Mouse (Mus musculus): Measurements from ENCODE around the gene Psma5. TPM values are rescaled to one million over a fixed set of nuclear protein-coding genes. Genes with fewer than 3 reads are reported as not detected.
"Not testable (repeated sequence)": the region's sequence is repeated elsewhere in the genome, so short reads cannot be mapped to it uniquely, and the experiment has no call there.

Gene Psma5
- polyA plus RNA-seq, 1 experiment from 2014 or later = 238 TPM

- H3K36me3 ChIP-seq (ENCODE audit: control insufficient read depth, insufficient read depth, low read length) = peaks cover 7% of the 10 kb centered on the region
- H3K27ac ChIP-seq (ENCODE audit: low read length) = no peak overlapping the region
- no peak for ATAC-seq
- no peaks in the 10 kb centered on the region for H3K27me3 ChIP-seq (ENCODE audit: control insufficient read depth, insufficient read depth, low read depth, low read length)
- H3K9ac ChIP-seq (ENCODE audit: low read depth, low read length) = peak overlapping the region; percentile 85
- WGBS = 78% methylated on average over 3 of the region's 3 CpGs
- peak overlapping the region; percentile 90 for H3K4me2 ChIP-seq (ENCODE audit: low read length)
- peaks cover 24% of the 10 kb centered on the region for H3K4me1 ChIP-seq (ENCODE audit: control insufficient read depth, insufficient read depth, low read length)
- H3K4me3 ChIP-seq (ENCODE audit: low read depth, low read length) = peak overlapping the region; percentile 99
- H3K9me3 ChIP-seq (replicated peaks; ENCODE audit: control insufficient read depth, low read length, poor library complexity, severe bottlenecking) = no peaks in the 10 kb centered on the region
These were observed 1.2 kb downstream of the Psma5 start for GRCm38 (mm10) chr3:108257831-108258500.

GRCm38 (mm10) chr3:108259319-108259718 is 2.6 kb downstream of the Psma5 start:
- 73% methylated on average over 3 of the region's 3 CpGs for WGBS

GRCm38 (mm10) chr3:108279495-108279894 is 22.8 kb downstream of the Psma5 start:
- not testable (repeated sequence) for H3K36me3 ChIP-seq (ENCODE audit: control insufficient read depth, insufficient read depth, low read length)
- 86% methylated on average over 5 of the region's 5 CpGs for WGBS

More at GRCm38 (mm10) chr3:108259319-108259718, 2.6 kb downstream of the Psma5 start:
- H3K9ac ChIP-seq (ENCODE audit: low read depth, low read length) = no peak overlapping the region
- H3K27ac ChIP-seq (ENCODE audit: low read length) = no peak overlapping the region
- H3K27me3 ChIP-seq (ENCODE audit: control insufficient read depth, insufficient read depth, low read depth, low read length) = no peaks in the 10 kb centered on the region
- no peak overlapping the region for H3K4me2 ChIP-seq (ENCODE audit: low read length)
- H3K4me3 ChIP-seq (ENCODE audit: low read depth, low read length) = no peak overlapping the region
- H3K4me1 ChIP-seq (ENCODE audit: control insufficient read depth, insufficient read depth, low read length) = peaks cover 24% of the 10 kb centered on the region
- no peaks in the 10 kb centered on the region for H3K9me3 ChIP-seq (replicated peaks; ENCODE audit: control insufficient read depth, low read length, poor library complexity, severe bottlenecking)
- no peak for ATAC-seq
- peaks cover 9% of the 10 kb centered on the region for H3K36me3 ChIP-seq (ENCODE audit: control insufficient read depth, insufficient read depth, low read length)

GRCm38 (mm10) chr3:108282401-108283240 is 25.9 kb downstream of the Psma5 start:
- Histone ChIP-seq H3K9ac (ENCODE audit: low read depth, low read length) (no peak overlapping the region), H3K4me1 (ENCODE audit: control insufficient read depth, insufficient read depth, low read length) (peaks cover 36% of the 10 kb centered on the region), H3K27me3 (ENCODE audit: control insufficient read depth, insufficient read depth, low read depth, low read length) (no peaks in the 10 kb centered on the region), H3K4me3 (ENCODE audit: low read depth, low read length) (peak overlapping the region; percentile 68; the same call in 1 of the 2 replicates), H3K27ac (ENCODE audit: low read length) (peak overlapping the region; percentile 78), H3K4me2 (ENCODE audit: low read length) (peak overlapping the region; percentile 80), H3K36me3 (ENCODE audit: control insufficient read depth, insufficient read depth, low read length) (no peaks in the 10 kb centered on the region), H3K9me3 (replicated peaks; ENCODE audit: control insufficient read depth, low read length, poor library complexity, severe bottlenecking) (no peaks in the 10 kb centered on the region)
- 27% methylated on average over 12 of the region's 12 CpGs for WGBS
- ATAC-seq = no peak

More at GRCm38 (mm10) chr3:108279495-108279894, 22.8 kb downstream of the Psma5 start:
- not testable (repeated sequence) for H3K4me1 ChIP-seq (ENCODE audit: control insufficient read depth, insufficient read depth, low read length); H3K9ac ChIP-seq (ENCODE audit: low read depth, low read length); H3K9me3 ChIP-seq (replicated peaks; ENCODE audit: control insufficient read depth, low read length, poor library complexity, severe bottlenecking); H3K27ac ChIP-seq (ENCODE audit: low read length); H3K4me3 ChIP-seq (ENCODE audit: low read depth, low read length); H3K4me2 ChIP-seq (ENCODE audit: low read length); H3K27me3 ChIP-seq (ENCODE audit: control insufficient read depth, insufficient read depth, low read depth, low read length); ATAC-seq

GRCm38 (mm10) chr3:108283241-108283561 is 26.5 kb downstream of the Psma5 start:
- no peak for ATAC-seq
- H3K9ac ChIP-seq (ENCODE audit: low read depth, low read length) = peak overlapping the region; percentile 94
- H3K27ac ChIP-seq (ENCODE audit: low read length) = peak overlapping the region; percentile 78
- H3K4me1 ChIP-seq (ENCODE audit: control insufficient read depth, insufficient read depth, low read length) = peaks cover 42% of the 10 kb centered on the region
- H3K4me2 ChIP-seq (ENCODE audit: low read length) = peak overlapping the region; percentile 80
- no peaks in the 10 kb centered on the region for H3K9me3 ChIP-seq (replicated peaks; ENCODE audit: control insufficient read depth, low read length, poor library complexity, severe bottlenecking)
- no peaks in the 10 kb centered on the region for H3K27me3 ChIP-seq (ENCODE audit: control insufficient read depth, insufficient read depth, low read depth, low read length)
- peak overlapping the region; percentile 68 for H3K4me3 ChIP-seq (ENCODE audit: low read depth, low read length)
- H3K36me3 ChIP-seq (ENCODE audit: control insufficient read depth, insufficient read depth, low read length) = no peaks in the 10 kb centered on the region
- 8% methylated on average over 6 of the region's 6 CpGs for WGBS

- Histone ChIP-seq H3K4me1 (ENCODE audit: control insufficient read depth, insufficient read depth, low read length) (peaks cover 49% of the 10 kb centered on the region), H3K27ac (ENCODE audit: low read length) (peak within 1 kb of the TSS; percentile 78), H3K4me3 (ENCODE audit: low read depth, low read length) (peak within 1 kb of the TSS; percentile 68), H3K27me3 (ENCODE audit: control insufficient read depth, insufficient read depth, low read depth, low read length) (no peaks in the 10 kb centered on the region), H3K9ac (ENCODE audit: low read depth, low read length) (peak within 1 kb of the TSS; percentile 94), H3K9me3 (replicated peaks; ENCODE audit: control insufficient read depth, low read length, poor library complexity, severe bottlenecking) (no peaks in the 10 kb centered on the region), H3K36me3 (ENCODE audit: control insufficient read depth, insufficient read depth, low read length) (no peaks in the 10 kb centered on the region), H3K4me2 (ENCODE audit: low read length) (peak within 1 kb of the TSS; percentile 80)
- ATAC-seq = peak; percentile 99
- under 1% methylated on average over 94 of the region's 109 CpGs for WGBS
These were observed 27.3 kb downstream of the Psma5 start, which contains the start of gene Sort1 for GRCm38 (mm10) chr3:108283781-108284601. Gene Sort1 (plus strand): TSS chr3:108284082.

- H3K36me3 ChIP-seq (ENCODE audit: control insufficient read depth, insufficient read depth, low read length) = no peaks in the 10 kb centered on the region
These were observed 28.5 kb downstream of the Psma5 start for GRCm38 (mm10) chr3:108285078-108285711.

GRCm38 (mm10) chr3:108286671-108287439 is 30.1 kb downstream of the Psma5 start:
- H3K4me2 ChIP-seq (ENCODE audit: low read length) = peak overlapping the region; percentile 16; the same call in 1 of the 2 replicates
- no peak for ATAC-seq
- H3K9ac ChIP-seq (ENCODE audit: low read depth, low read length) = no peak overlapping the region
- H3K36me3 ChIP-seq (ENCODE audit: control insufficient read depth, insufficient read depth, low read length) = no peaks in the 10 kb centered on the region
- 46% methylated on average over 14 of the region's 14 CpGs for WGBS
- H3K4me1 ChIP-seq (ENCODE audit: control insufficient read depth, insufficient read depth, low read length) = peaks cover 49% of the 10 kb centered on the region
- H3K4me3 ChIP-seq (ENCODE audit: low read depth, low read length) = no peak overlapping the region
- no peak overlapping the region for H3K27ac ChIP-seq (ENCODE audit: low read length)
- H3K9me3 ChIP-seq (replicated peaks; ENCODE audit: control insufficient read depth, low read length, poor library complexity, severe bottlenecking) = no peaks in the 10 kb centered on the region
- H3K27me3 ChIP-seq (ENCODE audit: control insufficient read depth, insufficient read depth, low read depth, low read length) = no peaks in the 10 kb centered on the region

More at GRCm38 (mm10) chr3:108285078-108285711, 28.5 kb downstream of the Psma5 start:
- Histone ChIP-seq H3K27me3 (ENCODE audit: control insufficient read depth, insufficient read depth, low read depth, low read length) (no peaks in the 10 kb centered on the region), H3K9me3 (replicated peaks; ENCODE audit: control insufficient read depth, low read length, poor library complexity, severe bottlenecking) (no peaks in the 10 kb centered on the region), H3K9ac (ENCODE audit: low read depth, low read length) (peak overlapping the region; percentile 94), H3K4me1 (ENCODE audit: control insufficient read depth, insufficient read depth, low read length) (peaks cover 49% of the 10 kb centered on the region), H3K4me3 (ENCODE audit: low read depth, low read length) (peak overlapping the region; percentile 68), H3K27ac (ENCODE audit: low read length) (no peak overlapping the region), H3K4me2 (ENCODE audit: low read length) (peak overlapping the region; percentile 80)
- ATAC-seq = no peak
- 49% methylated on average over 4 of the region's 4 CpGs for WGBS
